Mouse (Mus musculus) c-Kit-positive CD71-positive TER-119-positive erythroid progenitor cells, embryonic 14.5 days (primary cell): ENCODE measurements at regions not wholly inside any gene's neighbourhood (a gene's known extent, or its start where the extent isn't known, plus 50 kb on each side); places are given as distances from the start of the nearest gene placed in this dataset.

Source experiments
- DNase-seq: peaks from one replicate; pipeline ENCODE4 v3.0.0-alpha.2; 2013; ENCODE audit warnings: low spot score

DNA sequence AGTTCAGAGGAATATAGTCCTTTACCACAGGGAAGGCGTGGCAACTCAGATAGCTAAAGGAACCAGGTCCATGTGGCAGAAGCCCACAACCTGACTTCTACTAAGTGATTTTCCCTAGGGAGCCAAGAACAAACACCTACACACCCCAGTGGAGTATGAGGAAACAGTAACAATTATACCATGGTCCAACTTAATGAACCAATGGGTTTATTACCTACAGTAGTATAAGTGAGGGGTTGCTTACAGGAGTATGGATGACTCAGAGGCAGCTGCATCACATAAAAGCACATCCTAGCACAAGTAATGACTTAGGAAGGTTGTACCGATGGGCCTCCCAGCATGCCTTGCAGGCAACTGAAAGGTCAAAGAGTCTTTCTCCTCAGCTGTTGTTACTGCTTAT, 98.7 kb upstream of the Cul1 start:
- DNase-seq, result no peak

DNA sequence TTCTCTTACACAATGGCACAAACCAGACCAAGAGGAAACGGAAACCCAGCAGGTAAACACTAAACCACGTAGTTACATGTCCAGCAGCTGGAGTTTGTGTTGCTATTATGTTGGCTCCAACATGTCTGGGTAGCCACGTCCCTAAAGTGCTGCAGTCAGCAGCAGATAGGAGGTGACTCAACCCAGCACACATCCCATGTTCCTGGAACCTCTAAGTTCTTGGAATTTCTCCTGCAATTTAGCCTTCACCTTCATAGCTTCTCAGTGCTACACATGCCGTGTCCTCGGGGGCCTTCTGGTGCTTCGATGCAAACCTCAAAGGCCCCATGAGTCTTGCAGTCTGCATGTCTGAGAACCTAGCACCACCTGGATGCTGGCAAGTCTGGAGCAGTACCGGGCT, 97.7 kb upstream of the Cul1 start:
- no peak for DNase-seq

GRCm38 (mm10) chr6:47356500-47356899, 96.7 kb upstream of the Cul1 start:
- no peak for DNase-seq

DNA sequence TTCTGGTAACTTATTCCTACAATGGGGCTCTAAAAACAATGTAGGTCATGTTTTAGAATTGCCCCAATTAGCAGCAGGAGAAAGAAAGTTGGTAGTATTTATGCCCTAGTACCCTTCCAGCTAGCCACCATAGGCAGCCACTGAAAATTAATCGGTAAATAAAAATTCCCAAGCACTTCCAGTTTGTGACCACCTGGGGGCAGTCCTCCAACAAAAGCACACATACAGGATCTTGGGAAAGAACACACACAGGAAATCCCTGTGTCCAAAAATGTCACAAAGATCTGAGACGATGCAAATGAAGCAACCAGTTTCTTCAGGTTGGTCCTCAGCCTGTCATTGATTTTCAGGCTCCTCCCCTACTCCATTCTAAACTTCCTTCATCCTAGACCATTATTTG, 94.5 kb upstream of the Cul1 start:
- peak; percentile 27 for DNase-seq

- DNase-seq, result no peak
These were observed 89.2 kb upstream of the Cul1 start for GRCm38 (mm10) chr6:47364002-47364401.

- DNase-seq, result no peak
These were observed 88.6 kb upstream of the Cul1 start for GRCm38 (mm10) chr6:47364556-47364955.

DNA sequence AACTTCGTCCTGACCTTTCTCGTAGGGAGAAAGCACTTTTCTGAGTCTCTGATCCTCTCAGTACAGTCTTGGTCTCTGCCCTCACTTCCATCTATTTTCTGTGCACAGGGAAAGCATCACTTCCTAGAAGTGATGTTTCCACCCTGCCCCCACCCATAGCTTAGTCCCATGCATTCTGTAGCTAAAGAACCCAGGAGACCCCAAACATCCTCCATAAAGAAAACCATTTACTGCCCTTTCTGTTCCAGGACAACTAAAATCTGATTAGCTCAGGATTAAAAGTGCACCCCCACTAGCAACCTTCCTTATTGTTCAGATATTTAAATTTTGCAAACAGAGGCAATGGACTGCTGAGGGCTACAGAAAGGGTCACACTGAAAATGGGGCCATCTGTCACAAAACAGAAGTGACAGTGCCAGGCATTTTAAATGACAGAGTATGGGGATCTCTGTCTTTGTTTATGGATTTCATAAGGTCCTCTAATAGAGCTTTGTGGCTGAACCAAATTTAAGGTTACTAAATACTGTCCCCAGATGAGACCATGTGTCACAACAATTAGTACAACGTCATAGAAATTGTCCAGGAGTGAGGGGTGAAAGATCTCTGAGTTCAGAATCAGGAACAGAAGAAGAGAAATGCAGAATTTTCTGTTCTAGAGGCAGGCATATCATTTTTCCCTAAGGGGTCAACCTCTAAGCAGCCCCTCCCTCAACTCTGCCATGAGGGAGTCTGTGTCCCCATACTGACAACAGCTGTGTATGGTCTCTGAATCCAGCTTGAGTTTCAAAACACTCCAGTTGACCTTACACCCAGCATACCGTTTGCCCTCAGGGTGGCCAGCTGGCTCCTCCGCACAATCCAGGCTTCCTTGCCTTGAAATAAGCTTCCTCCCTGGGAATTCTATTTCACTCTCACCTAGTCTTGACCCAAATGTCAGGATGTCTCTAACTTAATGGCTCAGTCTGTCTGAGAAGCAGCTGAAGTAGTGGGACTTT, 87.2 kb upstream of the Cul1 start:
- DNase-seq, result no peak

- DNase-seq, result no peak
These were observed 85.7 kb upstream of the Cul1 start for GRCm38 (mm10) chr6:47367461-47367860.

- no peak for DNase-seq
These were observed 77.5 kb upstream of the Cul1 start for GRCm38 (mm10) chr6:47375705-47376104.

DNA sequence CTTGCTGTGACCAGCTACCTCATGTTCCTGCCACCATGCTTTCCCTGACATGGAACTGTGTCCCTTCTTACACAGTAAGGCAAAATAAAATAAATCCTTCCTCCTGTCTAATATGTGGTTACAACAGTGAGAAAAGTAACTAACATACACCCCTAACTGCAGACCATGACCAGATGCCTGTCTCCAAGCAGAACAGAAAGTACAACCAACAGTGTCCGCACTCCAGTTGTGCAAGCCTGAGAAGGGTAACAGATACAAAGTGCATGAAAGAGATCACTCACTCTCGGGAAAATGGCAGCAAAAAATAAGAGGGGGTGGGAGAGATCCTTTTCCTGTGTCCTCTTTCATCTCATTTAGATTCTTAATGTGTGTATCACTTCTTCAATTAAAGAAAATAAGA, 71.7 kb upstream of the Cul1 start:
- no peak for DNase-seq

GRCm38 (mm10) chr6:47386550-47386949, 66.6 kb upstream of the Cul1 start:
- no peak for DNase-seq

GRCm38 (mm10) chr6:47389908-47390307, 63.3 kb upstream of the Cul1 start:
- DNase-seq, result no peak

DNA sequence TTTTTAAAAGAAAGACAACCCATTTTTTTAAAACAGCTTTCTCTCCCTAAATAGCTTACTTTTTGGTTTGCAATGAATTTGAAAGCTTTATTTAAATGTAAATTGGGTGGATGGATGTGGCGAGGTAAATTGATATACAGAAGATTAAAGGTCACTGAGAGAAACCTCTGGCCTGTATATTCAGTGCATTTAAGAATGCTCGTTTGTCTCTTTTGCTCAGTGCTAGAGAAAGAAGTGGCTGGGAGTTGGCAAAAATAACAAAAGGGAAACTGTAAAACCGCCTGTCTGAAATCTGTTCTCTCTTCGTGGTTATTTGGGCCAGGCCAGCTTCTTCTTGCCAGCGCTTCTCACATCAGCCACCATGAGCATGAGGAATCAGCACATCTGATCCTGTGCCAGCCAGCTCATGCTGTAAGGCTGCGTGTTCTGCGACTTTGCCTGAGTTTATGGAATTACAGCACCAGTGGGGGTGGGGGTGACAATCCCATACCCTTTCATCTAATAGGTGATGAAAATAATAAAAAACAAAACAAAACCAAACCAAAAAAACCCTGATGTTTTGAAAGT, 62.7 kb upstream of the Cul1 start:
- DNase-seq, result no peak

- DNase-seq, result no peak
These were observed 62.0 kb upstream of the Cul1 start for GRCm38 (mm10) chr6:47391014-47391802.

DNA sequence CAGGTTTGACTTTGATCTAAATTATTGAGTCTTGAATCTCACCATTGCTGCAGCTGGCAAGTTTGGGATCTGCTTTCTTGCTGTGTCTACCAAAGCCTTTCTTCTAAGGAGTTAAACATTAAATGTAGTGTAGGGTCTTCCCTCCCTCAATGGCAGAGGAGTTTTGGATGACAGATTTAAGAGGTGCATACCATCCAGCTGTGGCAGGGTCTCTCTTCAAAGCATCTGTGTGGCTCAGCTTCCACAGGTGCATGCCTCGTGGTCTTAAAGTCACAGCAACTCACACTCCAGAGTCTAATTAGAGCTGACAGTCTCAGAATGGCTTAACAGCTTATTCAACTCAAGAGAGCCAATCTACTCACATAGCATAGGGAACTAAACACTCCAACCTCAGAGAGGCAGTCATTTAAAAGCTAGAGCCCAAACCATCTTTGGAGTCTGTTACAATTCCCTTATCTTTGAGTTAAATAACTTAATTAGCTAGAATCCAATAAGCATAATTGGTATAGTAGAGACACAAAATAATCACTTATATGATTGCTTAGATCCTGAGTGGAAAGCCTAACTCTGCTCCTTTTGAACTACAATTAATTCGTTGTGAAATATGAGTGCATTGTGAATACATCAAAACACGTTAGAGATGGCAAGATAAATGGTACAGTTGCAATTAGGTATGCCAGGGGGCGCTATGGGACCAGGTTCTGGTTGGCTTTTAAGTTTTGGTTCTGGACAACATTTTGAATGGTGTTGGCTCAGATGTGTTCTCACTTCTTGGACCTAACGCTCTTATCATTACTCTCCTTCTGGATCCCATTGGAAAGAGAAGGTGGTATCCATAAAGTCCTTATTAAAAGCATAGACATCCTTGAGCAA, 57.5 kb upstream of the Cul1 start:
- DNase-seq, result peak; percentile 57
